Mouse (Mus musculus) brain, adult 10 weeks (tissue): ENCODE data around the gene Ssxb5. TPM values are rescaled to one million over a fixed set of nuclear protein-coding genes. Genes with fewer than 3 reads are reported as not detected.

Source experiments
- polyA plus RNA-seq: library from polyadenylated mRNA; stranded (reverse); fragments of 350-450 nt; fragmentation: Illumina TruSeq; extraction: RNeasy Lipid Tissue Mini Kit (QIAGEN cat#74804); gene quantifications from one replicate; pipeline ENCODE4 v1.2.3, GENCODE M21; 2015; ENCODE audit warnings: low read depth, low replicate concordance

Ssxb5 gene
- polyA plus RNA-seq, result not detected

GRCm38 (mm10) chrX:8803391-8803790 is at the start of gene Ssxb5:
Gene Ssxb5, plus strand, starts transcription at chrX:8803691.

GRCm38 (mm10) chrX:8843694-8844093 is 40.2 kb downstream of the Ssxb5 start, which contains the start of gene Gm6592:
Gene Gm6592, plus strand, starts transcription at chrX:8843994.

Other genes with a start within 250 kb of the Ssxb5 start
- gene Ssxb3, start 211.9 kb upstream of the Ssxb5 start, polyA plus RNA-seq, result not detected
- gene Ssxb8, start 112.8 kb upstream of the Ssxb5 start, polyA plus RNA-seq, result not detected
- not detected for gene Ssx9, start 55.3 kb upstream of the Ssxb5 start, polyA plus RNA-seq
- gene Gm6592, start 40.3 kb downstream of the Ssxb5 start, polyA plus RNA-seq, result not detected
- not detected for gene Gm5751, start 70.6 kb downstream of the Ssxb5 start, polyA plus RNA-seq
- 33.5 TPM for gene B630019K06Rik, start 88.7 kb downstream of the Ssxb5 start, polyA plus RNA-seq
- gene Fthl17b, start 159.3 kb downstream of the Ssxb5 start, polyA plus RNA-seq, result not detected
- not detected for gene Fthl17c, start 172.9 kb downstream of the Ssxb5 start, polyA plus RNA-seq
- gene Fthl17d, start 183.1 kb downstream of the Ssxb5 start, polyA plus RNA-seq, result not detected
- gene Fthl17e, start 229.8 kb downstream of the Ssxb5 start, polyA plus RNA-seq, result not detected